Mouse (Mus musculus): ENCODE results near the gene Gm4869.
"Not testable (repeated sequence)": the region's sequence is repeated elsewhere in the genome, so short reads cannot be mapped to it uniquely, and the experiment has no call there.

The Gm4869 gene

DNA sequence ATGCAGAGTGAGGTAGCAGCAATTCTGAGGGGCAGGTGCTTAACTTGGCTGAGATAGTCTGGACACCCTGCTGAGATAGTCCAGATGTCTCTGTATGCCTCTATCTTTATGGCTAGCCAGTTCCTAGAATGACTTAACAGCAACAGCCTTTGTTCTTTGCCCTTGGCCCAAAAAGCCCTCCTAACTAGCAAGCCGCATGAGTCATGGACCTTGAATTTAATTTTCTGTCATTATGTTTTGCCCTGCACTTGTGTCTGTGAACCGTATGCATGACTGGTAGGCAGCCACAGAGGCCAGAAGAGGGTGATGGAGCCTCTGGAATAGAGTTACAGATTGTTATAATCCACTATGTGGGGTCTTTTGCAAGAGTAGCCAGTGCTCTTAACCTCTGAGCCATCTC, 17.7 kb downstream of the Gm4869 start:
- not testable (repeated sequence) for DNase-seq (ENCODE audit: low read depth in 1 of 2, low spot score in 2 of 2)

DNA sequence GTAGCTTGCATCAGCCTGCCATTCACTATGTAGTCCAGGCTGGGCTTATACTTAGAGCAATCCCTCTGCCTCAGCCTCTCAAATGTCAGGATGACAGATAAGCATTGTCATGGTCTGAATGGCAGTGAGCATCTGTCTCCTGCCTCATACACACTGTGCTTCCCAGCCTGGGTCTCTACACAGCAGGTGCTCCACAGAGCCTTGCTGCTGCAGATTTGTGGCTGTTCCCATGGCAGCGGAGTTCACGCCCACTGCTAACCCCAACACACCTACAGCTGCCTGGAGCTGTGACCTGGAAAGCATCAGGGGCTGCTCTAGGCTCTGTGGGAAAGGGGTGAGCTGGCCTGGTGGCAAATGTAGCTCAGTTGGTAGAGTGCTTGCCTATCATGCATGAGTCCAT, 19.5 kb downstream of the Gm4869 start:
- DNase-seq (ENCODE audit: low read depth in 1 of 2, low spot score in 2 of 2): no peak

DNA sequence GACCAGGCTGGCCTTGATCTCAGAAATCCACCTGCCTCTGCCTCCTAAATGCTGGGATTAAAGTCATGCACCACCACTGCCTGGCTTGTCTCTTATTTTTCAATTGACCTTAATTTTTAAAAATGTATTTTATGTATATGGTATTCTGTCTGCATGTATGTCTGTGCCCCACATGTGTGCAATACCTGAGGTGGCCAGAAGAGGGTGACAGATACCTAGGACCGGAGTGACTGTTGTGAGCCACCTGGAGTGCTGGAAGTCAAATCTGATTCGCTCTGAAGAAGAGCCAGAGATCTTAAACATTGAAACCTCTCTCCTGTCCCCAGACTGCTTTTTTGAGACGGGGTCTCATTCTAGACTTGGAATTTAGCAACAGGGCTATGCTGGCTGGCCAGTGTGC, 26.9 kb downstream of the Gm4869 start:
- no peak for DNase-seq (ENCODE audit: low read depth in 1 of 2, low spot score in 2 of 2)

DNA sequence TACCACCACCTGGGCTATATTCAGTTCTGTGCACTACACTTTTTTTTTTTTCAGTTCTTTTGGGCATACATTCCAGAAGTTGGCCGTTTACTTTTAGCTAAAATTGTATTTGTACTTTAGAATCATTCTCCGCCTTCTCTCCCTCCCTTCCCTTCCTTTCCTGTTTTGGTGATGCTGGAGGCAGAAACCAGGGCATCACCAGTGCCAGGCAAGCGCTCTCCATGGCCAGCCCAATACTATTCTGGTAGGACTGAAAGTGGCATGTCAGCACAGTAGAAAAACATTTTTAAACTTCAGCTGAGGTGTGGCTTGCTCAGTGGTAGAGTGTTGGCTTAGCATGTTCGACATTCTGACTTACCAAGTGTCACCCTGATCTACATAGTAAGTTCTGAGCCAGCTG, 36.0 kb downstream of the Gm4869 start:
- DNase-seq (ENCODE audit: low read depth in 1 of 2, low spot score in 2 of 2): no peak

DNA sequence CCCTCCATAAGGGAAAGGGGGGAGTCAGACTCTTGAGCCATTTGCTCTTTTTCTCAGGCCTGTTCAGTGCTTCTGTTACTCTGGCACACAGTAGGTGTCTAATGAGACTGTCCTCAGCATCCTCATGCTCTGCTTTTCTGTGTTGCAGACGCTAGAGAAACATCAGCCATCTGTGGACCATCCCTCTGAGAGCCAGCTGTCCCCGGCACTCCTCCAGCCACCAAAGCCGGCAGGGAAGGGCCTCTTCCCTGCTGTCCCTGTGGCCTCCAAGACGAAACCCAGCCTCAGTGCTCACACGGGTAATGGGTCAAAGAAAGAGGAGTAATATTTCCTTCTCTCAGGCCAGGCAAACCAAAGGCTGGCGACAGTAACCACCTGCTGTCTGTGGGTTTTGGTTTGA, 45.7 kb downstream of the Gm4869 start:
- no peak for DNase-seq (ENCODE audit: low read depth in 1 of 2, low spot score in 2 of 2)

DNA sequence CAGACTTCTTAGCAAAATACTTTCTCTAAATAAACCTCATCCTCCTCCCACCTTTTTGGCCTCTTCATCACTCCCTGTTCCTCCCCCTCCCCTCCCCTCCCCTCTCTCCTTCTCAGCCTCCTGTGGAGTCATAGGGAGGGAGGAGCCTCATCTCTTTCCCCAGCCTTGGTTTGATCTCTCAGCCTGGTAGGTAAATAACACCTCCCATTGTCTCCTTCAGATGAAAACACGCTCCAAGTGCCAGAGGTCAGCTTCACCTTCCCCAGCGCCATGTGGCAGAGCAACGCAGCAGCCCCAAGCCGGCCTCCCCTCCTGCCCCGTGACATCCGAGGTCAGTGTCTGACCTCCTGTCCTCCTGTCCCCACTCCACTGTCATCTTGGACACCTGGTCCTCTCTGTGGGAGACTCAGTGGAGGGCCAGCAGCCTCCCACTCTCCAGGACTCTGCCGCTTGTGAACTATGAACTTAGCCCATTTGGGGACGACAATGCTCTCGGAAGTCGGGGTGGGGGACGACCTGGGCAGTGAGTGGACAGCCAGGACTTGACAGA, 47.3 kb downstream of the Gm4869 start:
- DNase-seq (ENCODE audit: low read depth in 1 of 2, low spot score in 2 of 2): no peak

DNA sequence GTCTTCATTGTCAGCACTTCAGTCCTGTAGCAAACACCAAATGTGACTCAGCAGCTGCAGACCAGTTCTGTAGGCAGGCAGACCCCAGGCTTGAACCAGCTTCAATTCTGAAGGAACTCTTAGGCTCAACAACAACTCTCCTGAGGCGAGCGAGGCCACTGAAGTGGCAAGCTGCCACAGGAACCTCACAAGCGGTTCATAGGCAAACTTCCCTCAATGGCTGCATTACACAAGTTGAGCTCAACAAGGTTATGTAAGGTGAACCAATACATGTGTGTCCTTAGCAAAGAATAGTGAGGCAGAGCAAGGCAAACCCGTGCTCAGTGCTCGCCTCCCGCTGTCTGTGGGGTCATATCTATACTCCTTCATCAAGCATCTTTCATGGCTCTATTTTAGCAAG, 52.7 kb downstream of the Gm4869 start:
- DNase-seq (ENCODE audit: low read depth in 1 of 2, low spot score in 2 of 2): no peak

DNA sequence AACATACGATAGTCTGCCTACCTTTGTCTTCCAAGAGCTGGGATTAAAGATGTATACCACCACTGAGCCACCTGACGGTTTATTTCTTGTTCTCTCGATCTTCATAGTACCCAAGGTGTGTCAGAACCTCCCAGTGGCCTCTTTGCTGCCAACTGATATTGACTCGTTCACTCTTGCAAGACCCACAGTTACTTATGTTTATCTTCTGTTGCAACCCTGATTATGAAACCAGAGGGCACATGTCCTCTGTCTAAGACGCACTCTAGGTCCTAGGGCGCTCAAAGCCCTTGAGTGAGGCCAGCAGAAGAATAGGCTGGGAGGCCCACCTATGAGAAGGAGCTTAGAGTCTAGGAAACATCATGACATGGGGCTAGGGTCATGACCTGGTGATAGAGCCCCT, 55.3 kb downstream of the Gm4869 start:
- no peak for DNase-seq (ENCODE audit: low read depth in 1 of 2, low spot score in 2 of 2)

DNA sequence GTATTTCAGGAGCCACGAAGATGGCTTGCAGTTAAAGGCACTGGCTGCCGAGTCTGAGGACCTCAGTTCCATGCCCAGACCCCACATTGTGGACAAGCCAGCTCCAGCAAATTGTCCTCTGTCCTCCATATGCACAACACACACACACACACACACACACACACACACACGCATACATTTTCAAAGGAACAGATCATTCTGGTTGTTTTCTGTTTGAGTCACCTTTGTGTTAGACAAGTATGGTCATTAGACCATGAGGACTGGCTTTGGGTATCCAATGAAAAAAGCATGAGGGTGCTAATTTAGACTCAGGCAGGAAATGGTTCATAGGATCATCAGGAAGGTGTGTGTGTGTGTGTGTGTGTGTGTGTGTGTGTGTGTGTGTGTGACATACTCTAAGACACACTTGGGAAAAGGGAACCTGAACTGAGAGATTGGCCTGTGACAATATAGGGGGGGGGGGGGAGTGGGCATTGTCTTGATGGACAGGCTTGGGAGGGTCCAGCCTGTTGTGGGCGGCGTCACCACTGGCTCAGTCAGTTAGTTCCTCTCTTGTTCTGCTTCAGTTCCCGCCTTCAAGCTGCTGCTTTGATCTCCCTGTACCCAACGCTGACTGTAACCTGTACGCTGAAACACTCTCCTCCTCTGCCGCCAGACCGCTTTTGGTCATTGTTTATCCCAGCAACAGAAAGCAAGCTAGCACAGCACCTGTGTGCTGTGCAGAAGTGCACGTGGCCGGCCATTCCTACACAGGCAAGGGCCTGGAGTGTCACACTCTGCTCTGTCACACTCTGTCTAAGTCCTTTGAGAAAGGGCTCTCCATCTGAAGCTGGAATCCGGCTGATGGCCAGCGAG, 56.8 kb downstream of the Gm4869 start:
- no peak for DNase-seq (ENCODE audit: low read depth in 1 of 2, low spot score in 2 of 2)

DNA sequence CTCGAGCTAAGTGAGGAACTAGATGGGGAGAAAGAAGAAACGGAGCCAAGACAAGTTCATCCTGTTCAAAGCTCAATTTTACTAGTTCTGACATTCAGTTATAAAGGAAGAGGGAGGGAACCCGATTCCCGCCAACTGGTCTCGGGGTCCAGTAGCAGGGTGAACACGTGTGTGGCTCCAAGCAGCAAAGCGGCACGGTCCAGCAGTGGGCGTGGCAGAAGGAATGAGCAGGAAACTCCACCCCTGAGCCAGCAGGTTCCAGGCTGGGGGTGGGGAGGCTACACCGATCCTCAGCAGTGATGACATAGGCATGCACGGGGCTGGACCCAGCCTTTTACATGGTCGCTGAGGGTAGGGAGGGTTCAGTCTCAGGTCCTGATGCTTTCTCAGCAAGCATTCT, 57.5 kb downstream of the Gm4869 start:
- not testable (repeated sequence) for DNase-seq (ENCODE audit: low read depth in 1 of 2, low spot score in 2 of 2)

DNA sequence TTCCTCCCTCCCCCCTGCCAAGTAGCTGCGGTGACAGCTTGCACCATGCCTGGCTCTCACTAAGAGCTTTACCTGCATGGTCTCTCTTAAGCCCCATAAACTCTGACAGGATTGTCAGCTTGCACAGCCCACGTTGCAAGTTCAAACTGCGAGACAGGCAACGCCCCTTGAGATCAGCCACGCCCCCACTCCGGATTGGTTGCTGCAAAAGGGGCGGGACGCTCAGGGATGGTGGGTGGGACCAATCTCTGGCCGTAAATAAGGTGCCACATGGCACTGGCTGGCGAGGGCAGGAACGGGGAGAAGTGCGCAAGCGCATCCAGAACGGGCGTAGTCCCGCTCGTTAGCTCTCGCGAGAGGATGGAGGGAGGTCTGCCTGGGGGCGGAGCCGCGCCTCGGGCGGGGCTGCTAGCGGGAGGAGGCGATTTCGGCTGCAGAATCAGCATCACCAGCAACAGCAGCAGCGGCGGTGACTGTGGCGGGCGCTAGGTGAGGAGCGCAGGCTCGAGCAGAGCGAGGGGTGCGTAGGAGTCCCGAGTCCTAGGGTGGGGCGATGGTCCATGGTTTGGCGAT, 59.8 kb downstream of the Gm4869 start, which contains the start of gene Chst12:
Gene Chst12, plus strand, starts transcription at position 343 of the 573 bp plus-strand sequence.
- peak; percentile 99 for DNase-seq (ENCODE audit: low read depth in 1 of 2, low spot score in 2 of 2)

DNA sequence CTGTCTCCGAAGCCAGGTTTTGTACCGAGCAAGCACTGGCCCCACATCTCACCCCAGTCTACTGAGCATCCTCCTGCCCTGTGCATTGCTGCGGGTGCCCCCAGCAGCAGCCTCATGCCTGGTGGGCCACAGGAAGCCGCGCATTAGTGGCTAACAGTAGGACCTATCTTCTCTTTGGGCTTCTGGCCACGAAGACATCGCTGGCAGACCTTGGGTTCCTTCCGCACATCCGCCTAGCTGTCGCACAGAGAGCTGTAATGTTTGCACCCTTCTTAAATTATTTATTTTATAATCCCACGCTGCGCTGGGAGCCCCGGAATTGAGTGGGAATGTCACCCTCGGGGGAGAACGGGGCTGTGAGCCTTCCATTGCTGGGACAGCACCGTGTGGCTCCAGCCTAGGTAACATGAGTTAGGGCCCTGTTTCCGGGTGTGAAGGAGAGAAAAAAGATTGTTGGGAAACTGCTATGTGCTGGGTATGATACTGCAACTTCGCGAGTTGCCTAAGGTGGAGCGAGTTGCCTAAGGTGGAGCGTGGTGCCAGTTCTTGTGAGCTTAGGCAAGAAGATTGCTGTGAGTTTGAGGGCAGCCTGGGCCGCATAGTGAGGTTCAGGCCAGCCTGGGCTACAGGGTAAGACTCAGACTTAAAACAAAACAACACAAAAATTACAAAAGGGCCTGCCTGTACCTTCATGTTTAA, 60.8 kb downstream of the Gm4869 start:
- no peak for DNase-seq (ENCODE audit: low read depth in 1 of 2, low spot score in 2 of 2)

DNA sequence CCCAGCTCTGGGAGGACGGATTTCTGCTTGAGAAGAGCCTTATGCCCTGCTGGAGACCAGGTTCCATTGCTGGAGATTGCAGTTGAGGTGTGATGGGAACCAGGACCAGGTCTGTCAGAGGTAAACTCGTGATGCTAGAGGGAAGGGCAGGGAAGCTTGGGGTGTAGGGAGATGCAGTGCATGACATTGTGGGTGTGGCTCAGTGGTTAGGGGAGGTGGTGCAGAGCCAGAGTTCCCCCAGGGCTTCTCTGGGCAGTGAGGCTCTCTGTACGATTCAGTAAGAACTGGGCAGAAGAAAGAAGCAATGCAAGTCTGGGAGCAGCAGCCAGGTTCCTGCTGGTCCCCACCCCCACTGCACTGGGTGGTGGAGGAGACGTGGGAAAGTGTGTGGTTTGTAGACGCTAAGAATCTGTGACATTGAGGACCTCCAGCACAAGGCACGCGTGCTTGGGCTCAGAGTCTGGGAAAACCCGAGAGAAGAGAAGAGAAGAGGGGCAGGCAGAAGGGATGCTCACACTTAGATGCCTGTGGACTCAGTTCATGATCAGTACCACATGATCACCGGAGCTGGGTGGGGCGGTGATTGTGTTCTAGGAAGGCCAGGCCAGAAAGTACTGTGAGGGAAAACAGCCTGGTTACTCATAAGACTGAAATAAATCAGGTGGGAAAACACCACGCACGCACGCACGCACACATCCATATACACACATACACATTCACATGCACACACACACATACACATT, 62.2 kb downstream of the Gm4869 start:
- peak in 1 of 2 experiments; percentile 38 for DNase-seq (ENCODE audit: low read depth in 1 of 2, low spot score in 2 of 2)

DNA sequence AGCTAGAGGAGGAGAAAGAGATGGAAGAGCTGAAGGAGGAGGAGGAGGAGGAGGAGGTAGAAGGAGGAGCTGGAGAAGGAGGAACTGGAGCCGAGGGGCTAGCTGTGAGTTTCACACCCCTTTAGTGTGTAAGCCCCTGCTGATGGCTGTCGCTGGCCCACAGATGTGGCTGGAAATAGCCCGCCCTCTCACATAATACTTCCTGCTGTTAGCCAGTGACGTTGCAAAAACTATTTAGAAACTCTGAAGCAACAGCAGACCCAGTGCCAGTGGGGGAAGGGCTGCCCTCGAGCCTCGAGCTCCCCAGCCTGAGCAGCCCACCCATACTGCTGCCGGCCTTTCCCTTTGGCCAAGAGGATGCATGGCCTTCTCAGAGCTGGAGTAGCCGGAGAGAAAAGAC, 63.2 kb downstream of the Gm4869 start:
- DNase-seq (ENCODE audit: low read depth in 1 of 2, low spot score in 2 of 2): peak in 1 of 2 experiments; percentile 59

DNA sequence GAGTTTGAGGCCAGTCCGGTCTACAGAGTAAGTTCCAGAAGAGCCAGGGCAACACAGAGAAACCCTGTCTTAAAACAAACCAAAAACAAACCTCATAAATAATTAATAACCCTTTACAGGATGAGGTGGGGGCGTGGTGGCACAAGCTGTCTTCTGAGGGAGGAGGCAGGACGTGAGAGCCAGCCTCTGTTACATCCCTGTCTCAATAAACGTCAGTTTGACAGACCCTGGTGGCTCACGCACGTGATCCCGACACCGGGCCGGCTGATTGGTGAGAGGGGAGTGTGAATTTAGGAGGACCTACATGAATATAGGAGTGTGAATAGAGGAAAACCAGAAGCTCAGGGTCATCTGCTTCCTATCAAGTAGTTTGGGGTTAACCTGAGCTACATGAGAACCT, 63.8 kb downstream of the Gm4869 start:
- no peak for DNase-seq (ENCODE audit: low read depth in 1 of 2, low spot score in 2 of 2)

DNA sequence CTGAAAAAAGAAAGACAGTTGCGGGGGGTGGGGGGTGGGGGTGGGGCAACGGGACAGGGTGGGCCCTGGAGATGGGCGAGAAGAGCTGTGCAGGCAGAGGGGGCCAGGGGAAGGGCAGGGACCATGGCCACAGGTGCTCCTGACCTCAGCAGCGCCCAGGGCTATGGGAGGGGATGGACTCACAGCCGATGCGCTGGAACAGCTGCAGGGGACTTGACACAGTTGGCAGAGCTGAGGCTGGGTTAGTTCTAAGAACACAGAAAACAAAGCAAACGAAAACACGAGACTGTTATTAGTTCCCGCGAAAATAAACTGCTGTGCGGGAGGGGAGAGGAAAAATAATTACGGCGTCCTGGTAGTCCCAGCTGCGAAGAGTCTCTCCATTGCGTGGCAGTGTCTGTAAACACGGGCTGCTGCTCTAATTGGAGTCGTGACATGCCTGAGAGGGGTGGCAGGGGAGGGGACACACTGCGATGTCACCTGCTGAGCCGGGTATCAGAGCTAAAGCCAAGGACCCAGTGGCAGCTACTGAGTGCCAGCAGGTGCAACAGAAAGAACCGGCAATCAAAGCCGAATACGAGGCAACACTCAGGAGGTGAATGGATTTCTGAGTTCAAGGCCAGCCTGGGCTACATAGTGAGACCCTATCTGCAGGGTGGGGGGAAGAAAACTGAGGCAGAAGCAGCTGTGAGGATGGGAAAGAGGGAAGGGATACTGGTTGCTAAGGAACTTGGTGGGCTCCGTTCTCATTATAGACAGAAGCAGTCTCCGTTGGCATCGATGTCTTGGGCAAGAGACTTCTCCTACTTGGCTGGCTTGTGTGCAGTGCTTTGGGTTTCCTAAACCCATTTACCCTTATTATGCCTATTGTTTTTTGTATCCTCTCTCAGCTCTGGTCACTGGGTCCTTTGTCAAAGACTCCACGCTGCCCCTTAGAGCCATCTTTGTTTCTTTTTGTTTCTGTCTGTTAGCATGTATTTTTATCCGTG, 64.9 kb downstream of the Gm4869 start:
- no peak for DNase-seq (ENCODE audit: low read depth in 1 of 2, low spot score in 2 of 2)

DNA sequence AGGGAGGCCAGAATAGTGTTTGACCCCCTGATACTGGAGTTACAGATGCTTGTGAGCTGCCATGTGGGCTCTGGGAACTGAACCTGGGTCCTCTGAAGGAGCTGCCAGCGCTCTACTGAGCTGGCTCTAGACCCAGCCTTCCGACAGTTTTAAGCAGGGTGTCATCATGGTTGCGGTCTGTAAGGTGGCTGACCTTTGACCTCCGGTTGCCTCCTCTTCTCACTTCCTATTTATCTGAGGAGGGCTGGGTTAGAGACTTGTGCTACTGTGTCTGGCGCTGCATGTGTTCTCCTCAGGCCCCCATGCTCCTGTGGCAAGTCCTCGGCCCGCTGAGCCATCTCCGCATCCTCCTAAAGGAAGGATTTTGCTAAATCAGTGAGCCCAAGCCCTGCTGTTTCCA, 68.5 kb downstream of the Gm4869 start:
- DNase-seq (ENCODE audit: low read depth in 1 of 2, low spot score in 2 of 2): peak; percentile 63 to 66

DNA sequence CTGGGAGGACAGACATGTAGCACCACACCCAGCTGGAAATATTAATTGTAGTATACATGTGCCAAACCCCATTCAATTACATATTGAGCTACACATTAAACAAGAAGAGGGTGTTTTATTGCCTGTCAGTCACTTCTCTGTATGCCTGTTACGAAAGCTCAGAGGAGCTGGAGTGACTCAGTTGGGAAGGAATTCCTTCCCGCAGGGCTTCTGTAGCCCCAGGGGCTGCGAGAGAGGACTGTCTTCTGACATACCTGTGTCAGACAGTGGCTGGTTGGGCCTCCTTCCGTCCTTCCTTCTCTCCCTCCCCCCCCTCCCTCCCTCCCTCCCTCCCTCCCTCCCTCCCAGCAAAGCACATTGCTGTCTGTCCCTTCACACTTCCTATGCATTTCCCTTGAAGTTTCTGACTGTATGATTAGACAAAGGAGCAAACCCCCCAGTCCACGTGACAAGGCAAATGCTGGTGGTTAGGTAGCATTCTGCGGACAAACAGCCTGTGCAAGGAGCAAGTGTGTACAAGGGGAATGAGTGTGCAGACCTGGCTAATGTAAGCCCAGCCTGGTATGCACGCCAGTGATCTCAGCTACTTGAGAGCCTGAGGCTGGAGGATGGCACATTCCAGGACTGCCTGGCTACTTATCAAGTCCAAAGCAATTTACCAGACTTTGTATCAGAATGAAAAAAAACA, 69.5 kb downstream of the Gm4869 start:
- DNase-seq (ENCODE audit: low read depth in 1 of 2, low spot score in 2 of 2): no peak

DNA sequence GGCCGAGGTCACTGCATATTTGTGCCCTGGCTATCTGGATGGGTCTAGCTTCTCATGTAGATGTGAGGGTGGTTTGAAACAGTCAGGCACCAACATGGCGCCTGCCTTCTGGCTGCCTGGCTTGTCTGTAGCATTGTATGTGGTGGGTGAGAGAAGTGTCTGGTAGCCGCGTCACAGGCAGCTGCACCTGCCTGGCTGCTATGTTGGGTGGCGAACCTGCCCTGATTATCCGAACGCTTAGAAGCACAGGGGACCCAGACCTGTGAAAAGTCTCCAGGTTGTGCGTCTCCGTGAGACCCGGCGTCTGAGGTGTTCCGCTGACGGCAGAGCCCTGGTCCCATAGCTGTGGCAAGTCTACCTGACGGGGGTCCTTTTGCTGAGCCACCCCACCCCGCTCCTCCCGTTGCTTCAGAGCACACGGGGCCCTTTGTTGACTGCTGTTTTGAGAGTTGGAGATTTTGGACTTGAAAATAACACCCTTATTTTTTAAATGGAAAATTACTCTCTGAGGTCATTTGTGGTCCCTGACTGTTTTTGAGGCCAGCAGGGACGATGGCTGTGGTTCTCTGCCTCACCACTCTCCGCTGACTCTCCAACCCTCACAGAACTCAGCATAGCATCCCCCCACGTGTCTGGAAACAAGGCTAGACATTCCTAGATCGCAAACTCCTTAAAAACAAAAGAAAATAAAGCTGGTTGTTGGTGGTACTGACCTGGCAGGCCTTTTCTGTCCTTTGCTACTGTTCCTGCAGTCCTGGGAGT, 71.9 kb downstream of the Gm4869 start:
- no peak for DNase-seq (ENCODE audit: low read depth in 1 of 2, low spot score in 2 of 2)

All from monocyte, adult 2 months (primary cell).